Mouse (Mus musculus): ENCODE results near the gene Ankrd13c.
A peak's percentile ranks its signal among the peaks of the same experiment; 100 is the strongest.
"Not testable (repeated sequence)": the region's sequence is repeated elsewhere in the genome, so short reads cannot be mapped to it uniquely, and the experiment has no call there.

Gene Ankrd13c

GRCm38 (mm10) chr3:157946843-157947358, at the start of gene Ankrd13c:
Gene Ankrd13c, plus strand, starts transcription at chr3:157947239.
- DNase-seq (ENCODE audit: low spot score): peak; percentile 89

DNA sequence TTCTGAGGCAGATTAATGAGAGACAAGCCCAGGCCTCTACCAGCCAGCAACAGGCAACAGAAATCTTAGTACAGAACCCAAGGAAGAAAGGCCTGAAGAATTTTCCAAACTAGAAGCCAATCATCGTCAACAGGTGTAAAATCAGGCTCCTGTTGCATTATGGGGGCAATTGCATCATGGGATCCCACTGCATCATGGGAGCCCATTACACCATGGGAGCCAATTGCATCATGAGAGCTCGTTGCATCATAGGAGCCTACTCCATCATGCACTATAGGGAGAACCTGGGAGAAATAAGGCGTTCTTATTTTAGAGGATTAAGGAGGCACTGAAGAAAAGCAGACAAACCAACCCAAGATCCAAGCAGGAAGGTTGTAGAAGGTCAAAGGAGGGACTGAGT, 49.4 kb upstream of the Ankrd13c start:
- DNase-seq (ENCODE audit: low spot score): no peak

- no peak for DNase-seq (ENCODE audit: low spot score)
Measured at GRCm38 (mm10) chr3:157899986-157900385, 47.1 kb upstream of the Ankrd13c start.

DNA sequence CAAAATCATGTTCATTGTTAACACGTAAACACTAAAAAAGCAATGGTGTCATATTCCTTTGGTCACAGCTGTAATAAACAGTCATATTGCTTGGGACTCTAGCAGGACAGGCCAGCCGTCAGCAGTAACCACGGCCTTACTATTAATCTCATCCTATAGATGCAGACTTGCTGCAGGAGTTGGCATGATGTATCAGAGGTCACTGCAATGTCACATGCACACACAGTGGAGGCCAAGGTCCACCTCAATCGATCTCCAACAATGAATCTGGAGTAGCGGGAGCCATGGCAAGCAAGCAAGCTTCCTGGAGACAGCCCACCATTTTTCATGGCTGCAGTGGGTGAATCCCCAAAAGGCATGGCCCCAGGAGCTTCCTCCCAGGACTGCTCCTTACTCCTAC, 45.3 kb upstream of the Ankrd13c start:
- no peak for DNase-seq (ENCODE audit: low spot score)

DNA sequence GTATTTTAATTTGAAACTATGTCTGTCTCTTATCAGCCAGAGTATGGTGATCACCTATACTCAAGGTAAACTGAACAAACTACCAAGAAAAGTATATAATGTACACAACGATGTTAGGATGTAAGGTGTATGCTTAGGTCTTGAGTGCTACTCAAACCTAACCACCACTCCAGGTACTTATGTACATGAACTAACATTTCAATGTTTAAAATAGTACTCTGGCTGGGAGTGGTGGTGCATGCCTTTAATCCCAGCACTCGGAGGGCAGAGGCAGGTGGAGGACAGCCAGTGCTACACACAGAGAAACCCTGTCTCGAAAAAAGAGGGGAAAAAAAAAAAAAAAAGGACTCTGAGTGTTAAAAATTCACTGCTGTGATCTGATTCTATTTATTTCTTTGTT, 38.9 kb upstream of the Ankrd13c start:
- no peak for DNase-seq (ENCODE audit: low spot score)

- DNase-seq (ENCODE audit: low spot score): no peak
Measured at GRCm38 (mm10) chr3:157910262-157910661, 36.8 kb upstream of the Ankrd13c start.

- no peak for DNase-seq (ENCODE audit: low spot score)
Measured at GRCm38 (mm10) chr3:157912155-157912554, 34.9 kb upstream of the Ankrd13c start.

DNA sequence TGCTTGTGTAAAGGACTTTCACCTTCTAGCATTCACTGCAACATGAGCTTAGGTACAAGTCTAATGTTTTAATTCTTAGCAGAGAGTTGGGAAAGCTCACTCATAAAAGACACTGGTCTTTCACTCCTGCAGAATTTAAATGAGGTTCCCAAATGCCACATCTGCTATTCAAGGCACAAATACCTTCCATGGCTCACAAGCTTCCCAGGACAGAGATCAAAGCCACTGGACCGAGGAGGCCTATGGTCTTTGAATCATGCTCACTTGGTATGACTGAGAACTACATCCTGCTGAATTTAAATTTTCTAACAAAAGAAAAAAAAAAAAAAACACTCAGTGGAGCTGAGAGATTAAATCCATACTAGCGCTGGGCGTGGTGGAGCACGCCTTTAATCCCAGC, 30.7 kb upstream of the Ankrd13c start:
- no peak for DNase-seq (ENCODE audit: low spot score)

DNA sequence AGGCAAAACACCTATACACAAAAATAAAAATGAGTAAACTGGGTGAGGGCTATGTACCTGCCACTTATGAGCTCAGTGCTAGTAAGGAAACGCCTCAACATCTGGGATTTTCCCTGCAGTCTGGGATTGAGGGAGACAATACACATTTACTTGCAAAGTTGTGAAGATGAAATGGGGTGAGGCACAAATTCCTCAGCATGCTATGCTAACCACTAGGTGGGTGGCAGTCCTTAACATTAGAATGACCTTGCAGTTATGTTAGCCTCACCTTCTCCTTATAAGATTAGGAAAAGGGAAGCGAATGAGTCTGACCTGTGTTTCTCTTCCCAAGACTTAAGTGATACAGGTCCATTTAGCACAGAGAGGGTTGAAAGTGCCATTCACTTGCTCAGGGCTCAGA, 25.7 kb upstream of the Ankrd13c start:
- DNase-seq (ENCODE audit: low spot score): no peak

GRCm38 (mm10) chr3:157923268-157923835, 23.7 kb upstream of the Ankrd13c start:
- DNase-seq (ENCODE audit: low spot score): no peak

DNA sequence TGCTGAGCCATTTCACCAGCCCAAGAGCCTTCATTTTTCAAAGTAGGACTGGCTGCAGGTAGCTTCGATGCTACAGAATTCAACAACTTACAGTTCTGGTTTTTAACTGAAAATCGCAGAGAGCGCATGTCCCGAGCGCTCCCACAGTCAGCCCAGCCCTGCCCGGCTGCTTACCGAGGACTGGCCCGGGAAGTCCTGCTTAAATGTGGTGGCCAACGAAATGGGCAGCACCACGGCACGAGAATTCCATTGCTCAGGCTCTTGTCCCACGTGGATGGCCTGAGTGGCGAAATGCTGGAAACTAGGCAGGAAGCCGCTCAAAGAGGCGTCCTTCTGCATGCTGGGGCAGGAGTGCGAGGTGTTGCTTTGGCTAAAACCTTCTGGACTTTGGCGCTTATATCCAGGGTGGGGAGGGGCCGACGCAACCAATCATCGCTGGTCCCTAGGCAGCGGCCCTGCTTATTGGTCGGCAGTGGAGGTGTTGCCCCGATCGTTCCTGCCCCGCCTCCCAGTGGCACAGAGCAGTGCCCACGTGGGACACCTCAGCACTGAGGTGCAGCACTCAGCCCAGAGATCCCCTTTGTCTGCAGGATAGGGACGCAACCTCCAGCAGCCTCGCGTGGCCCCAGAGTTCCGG, 22.2 kb upstream of the Ankrd13c start, which contains the start of gene Cth:
Gene Cth (minus strand): TSS at position 386 of the 637 bp plus-strand sequence.
- DNase-seq (ENCODE audit: low spot score): peak; percentile 82

DNA sequence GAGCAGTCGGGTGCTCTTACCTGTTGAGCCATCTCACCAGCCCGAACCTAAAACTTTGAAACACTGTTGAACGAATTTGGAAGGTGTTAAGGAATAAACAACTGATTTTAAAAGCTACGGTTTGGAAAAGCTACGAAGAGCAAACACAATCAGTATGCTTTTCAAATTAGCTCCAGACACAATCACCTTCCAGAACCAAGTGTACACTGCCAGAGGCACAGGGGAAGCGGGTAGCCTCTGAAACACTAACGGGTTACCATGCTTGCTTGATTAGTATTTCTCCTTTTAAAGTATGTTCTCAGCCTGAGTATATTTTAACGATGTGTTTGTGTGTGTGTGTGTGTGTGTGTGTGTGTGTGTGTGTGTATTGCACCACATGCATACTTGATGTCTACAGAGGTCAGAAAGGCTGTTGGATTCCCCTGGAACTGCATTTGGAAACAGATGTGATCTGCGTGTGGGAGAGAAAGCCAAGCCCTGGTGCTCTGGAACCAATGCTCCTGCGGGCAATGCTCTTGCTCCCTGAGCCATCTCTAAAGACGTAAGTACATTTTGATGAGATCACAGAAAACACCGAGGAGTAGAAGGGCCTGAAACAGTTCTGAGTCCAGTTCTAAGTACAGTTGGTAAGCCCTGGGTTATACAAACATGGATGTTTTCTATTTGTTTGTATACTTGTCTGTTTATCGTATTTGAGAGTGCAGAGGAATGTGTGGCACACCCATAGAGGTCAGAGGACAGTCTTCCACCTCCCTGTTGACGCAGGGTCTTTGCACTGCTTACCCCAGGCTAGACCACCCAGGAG, 21.1 kb upstream of the Ankrd13c start:
- no peak for DNase-seq (ENCODE audit: low spot score)

DNA sequence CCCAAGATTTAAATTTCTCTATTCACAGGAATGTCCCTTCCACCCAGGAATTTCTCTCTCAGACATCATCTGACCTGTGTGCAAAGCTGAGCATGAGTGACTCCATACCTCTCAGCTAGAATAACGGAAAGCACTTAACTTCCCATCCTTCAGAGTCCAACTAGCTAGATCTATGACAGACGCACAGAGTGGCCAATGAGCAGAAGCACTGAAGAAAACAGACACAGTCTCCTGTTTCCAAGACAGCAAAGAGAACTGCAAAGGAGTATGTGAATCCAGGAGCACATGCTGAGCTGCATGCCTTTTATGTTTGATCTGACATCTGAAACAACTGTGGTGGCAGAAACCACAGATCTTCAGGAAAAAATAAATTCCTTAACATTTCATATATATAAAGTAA, 20.3 kb upstream of the Ankrd13c start:
- no peak for DNase-seq (ENCODE audit: low spot score)

DNA sequence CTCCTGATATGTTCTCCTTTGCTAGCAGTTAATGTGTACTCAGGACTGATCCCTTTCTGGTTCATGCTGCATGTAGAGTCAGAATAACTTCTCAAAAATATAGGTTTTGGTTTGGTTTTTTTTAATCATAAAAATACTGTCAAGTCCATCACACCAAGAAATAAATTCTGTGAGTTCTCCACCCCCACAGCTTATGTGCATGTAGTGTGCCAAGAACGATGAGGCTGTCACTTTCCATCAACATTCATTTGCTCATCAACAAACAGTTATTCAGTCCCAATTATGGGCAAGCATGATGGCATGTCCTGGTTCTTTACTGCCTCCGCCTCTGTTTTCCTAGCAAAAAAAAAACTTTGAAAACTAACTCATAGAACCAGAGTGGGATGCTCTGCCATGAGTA, 18.3 kb upstream of the Ankrd13c start:
- no peak for DNase-seq (ENCODE audit: low spot score)

GRCm38 (mm10) chr3:157929417-157929816, 17.6 kb upstream of the Ankrd13c start:
- DNase-seq (ENCODE audit: low spot score): no peak

DNA sequence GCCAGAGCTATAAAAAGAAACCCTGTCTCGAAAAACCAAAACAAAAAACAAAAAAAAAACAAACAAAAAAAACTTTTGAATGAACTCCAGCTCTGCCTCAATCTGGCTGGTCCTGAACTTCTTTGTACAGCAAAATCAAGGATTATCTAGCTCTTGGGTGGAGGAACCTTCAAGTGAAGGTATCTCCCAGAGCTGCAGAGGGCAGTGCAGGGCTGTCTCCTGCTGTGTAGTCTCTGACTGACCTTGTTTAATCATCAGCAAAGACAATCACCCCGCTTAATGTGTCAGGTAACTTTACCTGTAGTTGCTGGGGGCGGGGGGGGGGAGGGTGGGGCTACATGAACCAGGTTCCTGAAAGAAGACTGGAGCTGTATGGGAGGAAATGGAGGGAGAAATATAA, 15.4 kb upstream of the Ankrd13c start:
- DNase-seq (ENCODE audit: low spot score): no peak

- DNase-seq (ENCODE audit: low spot score): no peak
Measured at GRCm38 (mm10) chr3:157932074-157932473, 15.0 kb upstream of the Ankrd13c start.

GRCm38 (mm10) chr3:157933223-157933622, 13.8 kb upstream of the Ankrd13c start:
- not testable (repeated sequence) for DNase-seq (ENCODE audit: low spot score)

- DNase-seq (ENCODE audit: low spot score): no peak
Measured at GRCm38 (mm10) chr3:157934301-157934823, 12.7 kb upstream of the Ankrd13c start.

GRCm38 (mm10) chr3:157938585-157938984, 8.5 kb upstream of the Ankrd13c start:
- no peak for DNase-seq (ENCODE audit: low spot score)

DNA sequence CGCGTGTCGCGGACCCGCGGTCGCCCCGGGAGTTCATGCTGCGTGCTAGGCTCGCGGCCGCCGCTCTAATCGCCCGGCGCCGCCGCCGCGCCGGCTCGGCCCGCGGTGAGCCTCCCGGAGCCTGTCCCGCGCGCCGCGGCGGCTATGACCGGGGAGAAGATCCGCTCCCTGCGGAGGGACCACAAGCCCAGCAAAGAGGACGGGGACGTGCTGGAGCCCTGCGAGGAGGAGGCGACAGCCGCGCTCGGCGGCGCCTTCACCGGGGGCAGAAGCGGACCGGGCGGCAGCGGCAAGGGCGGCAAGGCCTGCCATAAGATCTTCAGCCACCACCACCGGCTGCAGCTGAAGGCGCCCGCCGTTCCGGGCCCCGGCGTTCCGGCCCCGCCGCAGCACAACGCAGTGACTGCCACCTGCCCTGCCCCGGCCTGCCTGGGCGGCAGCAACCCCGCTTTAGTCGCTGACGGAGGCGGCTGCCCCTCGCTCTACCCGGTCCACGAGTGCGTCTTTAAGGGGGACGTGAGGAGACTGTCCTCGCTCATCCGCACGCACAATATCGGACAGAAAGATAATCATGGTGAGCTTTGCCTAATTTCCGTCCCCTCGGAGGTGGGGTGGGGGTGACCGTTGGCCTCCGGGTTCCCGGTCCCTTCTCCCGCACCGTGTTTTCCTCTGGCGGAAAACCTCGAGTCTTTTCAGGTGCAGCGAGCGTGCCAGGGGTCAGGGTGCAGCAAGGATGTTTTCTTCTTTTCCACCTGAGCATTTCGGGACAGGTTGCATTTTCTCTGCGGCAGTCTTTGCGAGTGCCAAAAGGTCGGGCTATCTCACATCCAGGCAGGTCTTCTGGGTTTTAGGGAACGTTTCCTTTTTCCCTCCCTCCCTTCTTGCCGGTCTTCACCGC, 593 bp downstream of the Ankrd13c start:
- no peak for DNase-seq (ENCODE audit: low spot score)

- no peak for DNase-seq (ENCODE audit: low spot score)
Measured at GRCm38 (mm10) chr3:157952716-157953115, 5.7 kb downstream of the Ankrd13c start.
